Mouse (Mus musculus) forebrain, embryonic 10.5 days (tissue): ENCODE measurements around the gene Atp13a5. TPM values are rescaled to one million over a fixed set of nuclear protein-coding genes. Genes with fewer than 3 reads are reported as not detected.

Experiments used
- DNase-seq: peaks from one replicate; pipeline ENCODE4 v3.0.0-alpha.2; 2017; ENCODE audit warnings: low spot score; ENCODE audit errors: extremely low spot score
- H3K27ac ChIP-seq: fragments of 300-500 bp; sonication (generic); 2 replicates; pipeline ENCODE4 v1.5.1; 2016; ENCODE audit warnings: mild to moderate bottlenecking
- H3K27me3 ChIP-seq: fragments of 300-500 bp; sonication (generic); 2 replicates; pipeline ENCODE4 v1.6.1; 2016; ENCODE audit warnings: mild to moderate bottlenecking; ENCODE audit not compliant: poor library complexity, severe bottlenecking
- H3K36me3 ChIP-seq: fragments of 300-500 bp; sonication (generic); replicated peaks from 2 replicates; pipeline ENCODE4 v1.6.1; 2016; ENCODE audit warnings: mild to moderate bottlenecking, moderate library complexity
- H3K4me1 ChIP-seq: fragments of 300-500 bp; sonication (generic); 2 replicates; pipeline ENCODE4 v1.6.1; 2016
- H3K4me3 ChIP-seq: fragments of 300-500 bp; sonication (generic); 2 replicates; pipeline ENCODE4 v1.5.1; 2016; ENCODE audit warnings: mild to moderate bottlenecking, moderate library complexity
- H3K9me3 ChIP-seq: fragments of 300-500 bp; sonication (generic); 2 replicates; pipeline ENCODE4 v1.6.1; 2016; ENCODE audit warnings: mild to moderate bottlenecking, moderate library complexity
- WGBS: fragments of 180-500 bp; shearing (Covaris S2); methylation state at CpG from one replicate; pipeline ENCODE4 v1.1.7; 2016; 5-methylcytosine and 5-hydroxymethylcytosine counted together
- polyA plus RNA-seq: library from polyadenylated mRNA; unstranded; fragments of >200 nt; fragmentation: Nextera tagmentation; extraction: Ambion mirVana; gene quantifications from 2 replicates; pipeline ENCODE4 v1.2.1, GENCODE M21; 2016

Atp13a5 gene
- not detected in 2 replicates for polyA plus RNA-seq

DNA sequence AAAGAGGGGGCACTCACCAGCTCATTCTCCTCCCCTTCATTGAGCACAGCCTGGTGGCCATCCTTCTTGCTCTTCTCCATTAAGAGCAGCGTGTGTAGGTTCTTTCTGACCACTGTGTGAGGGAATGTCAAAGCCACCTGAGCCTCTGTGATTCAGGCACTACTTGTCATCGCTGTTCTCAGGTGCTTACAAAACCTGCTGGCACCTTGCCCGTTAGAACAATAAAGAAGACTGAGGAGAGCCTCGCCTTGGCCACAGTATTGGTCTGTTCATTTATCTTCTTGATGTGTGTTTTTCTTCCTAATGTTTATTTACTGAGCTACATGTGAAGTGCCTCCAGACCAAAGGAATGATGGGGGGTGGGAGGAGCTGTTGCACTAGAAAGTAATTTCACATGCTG is at the start of gene Atp13a5:
TSS of gene Atp13a5 (minus strand) at position 275 of the 400 bp plus-strand sequence.
- H3K4me3 ChIP-seq: no peak within 1 kb of the TSS
- no peaks in the 10 kb centered on the region for H3K36me3 ChIP-seq
- 86% methylated on average over 4 of the region's 4 CpGs for WGBS
- no peaks in the 10 kb centered on the region for H3K9me3 ChIP-seq
- H3K4me1 ChIP-seq: no peaks in the 10 kb centered on the region
- no peaks in the 10 kb centered on the region for H3K27me3 ChIP-seq
- DNase-seq: no peak
- no peak within 1 kb of the TSS for H3K27ac ChIP-seq

DNA sequence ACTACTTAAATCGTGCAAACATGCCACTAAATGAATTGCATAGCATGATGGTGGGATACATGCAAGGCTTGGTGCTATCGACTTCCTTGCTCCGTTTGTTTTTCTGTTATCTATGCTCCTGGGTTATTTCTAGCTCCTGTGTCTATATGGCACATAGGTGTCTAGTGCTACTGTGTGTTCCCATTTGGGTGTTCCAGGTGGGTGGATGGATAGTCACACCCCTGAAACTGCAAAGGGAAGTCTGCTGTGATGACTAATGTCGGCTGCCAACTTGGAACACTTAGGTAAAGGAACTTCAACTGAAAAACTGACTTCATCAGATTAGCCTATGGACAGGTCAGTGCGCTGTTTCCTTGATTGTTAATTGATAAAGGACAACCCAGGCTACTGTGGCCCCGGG is 36.3 kb upstream of the Atp13a5 start:
- 92% methylated on average over 6 of the region's 6 CpGs for WGBS

DNA sequence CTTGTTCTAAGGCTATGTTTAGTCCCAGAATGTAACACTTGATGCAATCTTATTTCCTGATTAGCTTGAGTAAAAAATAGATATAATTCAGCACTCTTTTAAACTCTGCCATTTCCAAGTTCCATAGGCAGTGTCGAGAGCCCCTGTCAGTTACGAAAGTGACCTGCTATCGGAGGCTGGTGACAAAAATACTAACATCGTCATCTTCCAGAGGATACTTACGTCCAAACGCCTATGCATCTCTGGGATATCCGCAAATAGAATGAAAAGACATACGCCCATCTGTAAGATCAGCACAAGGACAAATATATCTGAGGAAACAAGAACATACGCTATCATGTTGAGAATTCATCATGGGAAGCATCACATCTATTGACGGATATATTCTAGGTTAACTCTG is 28.8 kb upstream of the Atp13a5 start:
- Histone ChIP-seq H3K27me3 (no peaks in the 10 kb centered on the region), H3K4me3 (no peak overlapping the region), H3K4me1 (no peaks in the 10 kb centered on the region), H3K36me3 (no peaks in the 10 kb centered on the region), H3K27ac (no peak overlapping the region), H3K9me3 (no peaks in the 10 kb centered on the region)
- 95% methylated on average over 10 of the region's 10 CpGs for WGBS
- no peak for DNase-seq

More for the DNA sequence above, 36.3 kb upstream of the Atp13a5 start:
- no peaks in the 10 kb centered on the region for H3K4me1 ChIP-seq
- H3K36me3 ChIP-seq: no peaks in the 10 kb centered on the region
- H3K4me3 ChIP-seq: no peak overlapping the region
- no peak for DNase-seq
- no peaks in the 10 kb centered on the region for H3K27me3 ChIP-seq
- H3K9me3 ChIP-seq: no peaks in the 10 kb centered on the region
- H3K27ac ChIP-seq: no peak overlapping the region

GRCm38 (mm10) chr16:29399079-29399478 is 20.5 kb upstream of the Atp13a5 start:
- Histone ChIP-seq H3K9me3 (no peaks in the 10 kb centered on the region), H3K27me3 (no peaks in the 10 kb centered on the region), H3K36me3 (no peaks in the 10 kb centered on the region), H3K4me1 (no peaks in the 10 kb centered on the region), H3K27ac (no peak overlapping the region), H3K4me3 (no peak overlapping the region)
- WGBS: 90% methylated on average over 2 of the region's 2 CpGs
- no peak for DNase-seq

- Histone ChIP-seq H3K36me3 (no peaks in the 10 kb centered on the region), H3K27ac (no peak overlapping the region), H3K4me3 (no peak overlapping the region), H3K27me3 (no peaks in the 10 kb centered on the region), H3K4me1 (no peaks in the 10 kb centered on the region), H3K9me3 (no peaks in the 10 kb centered on the region)
- 93% methylated on average over 4 of the region's 4 CpGs for WGBS
- no peak for DNase-seq
Observed at GRCm38 (mm10) chr16:29384781-29385180, 6.2 kb upstream of the Atp13a5 start.

DNA sequence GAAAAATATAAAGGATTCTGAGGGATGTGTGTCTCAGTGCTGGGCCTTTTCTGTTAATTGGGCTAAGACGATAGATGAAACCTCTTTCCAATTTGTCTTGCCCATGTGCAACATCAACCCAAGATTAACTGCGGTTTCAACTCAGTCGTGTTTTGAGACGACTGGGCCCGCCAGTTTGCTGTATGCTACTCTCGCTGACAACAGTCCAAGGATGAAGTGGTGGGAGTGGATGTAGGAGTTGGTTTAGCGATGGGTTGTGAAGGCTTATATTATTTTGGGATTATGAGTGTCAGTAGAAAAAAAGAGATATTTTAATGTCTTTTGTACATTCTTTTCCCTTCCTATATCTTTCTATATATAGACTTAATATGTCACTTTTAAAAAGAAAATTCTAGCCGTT is 3.9 kb downstream of the Atp13a5 start:
- Histone ChIP-seq H3K27me3 (no peaks in the 10 kb centered on the region), H3K27ac (no peak overlapping the region), H3K4me3 (no peak overlapping the region), H3K4me1 (no peaks in the 10 kb centered on the region), H3K36me3 (no peaks in the 10 kb centered on the region), H3K9me3 (no peaks in the 10 kb centered on the region)
- DNase-seq: no peak
- 90% methylated on average over 8 of the region's 8 CpGs for WGBS

DNA sequence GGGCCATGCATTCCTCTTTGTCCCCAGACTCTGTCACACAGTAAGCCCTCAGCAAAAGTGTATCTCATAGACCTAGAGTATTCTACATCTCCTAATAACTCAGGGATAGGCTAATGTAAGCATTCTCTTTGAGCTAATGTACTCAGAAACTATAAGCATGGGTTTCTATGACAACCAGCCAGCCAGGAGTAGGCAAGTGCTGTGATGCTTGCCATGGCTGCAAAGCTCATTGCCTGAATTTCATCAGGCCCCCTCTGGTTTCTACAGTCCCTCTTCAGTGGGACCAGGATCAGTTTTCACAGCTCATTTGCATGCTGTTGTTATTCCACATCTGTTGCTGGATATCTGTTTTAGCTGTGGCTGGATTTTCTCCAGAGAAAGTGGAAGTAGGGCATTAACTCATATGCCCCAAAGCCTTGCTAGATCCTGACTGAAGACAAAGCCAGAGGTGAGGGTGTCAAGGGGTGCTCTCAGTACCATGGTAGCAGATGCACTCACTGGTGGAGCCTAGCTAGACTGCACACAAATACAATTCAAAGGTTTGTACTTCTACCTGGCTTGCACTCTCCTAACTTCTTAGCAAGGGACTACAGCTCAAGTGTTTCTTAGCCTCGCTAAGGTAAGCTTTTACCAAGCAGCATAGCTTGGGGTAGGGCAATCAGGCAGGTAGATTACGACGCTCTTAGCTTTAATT is 47.0 kb downstream of the Atp13a5 start:
- Histone ChIP-seq H3K9me3 (no peaks in the 10 kb centered on the region), H3K27me3 (no peaks in the 10 kb centered on the region), H3K4me1 (0 out of 2 replicates have a peak, but pooled peaks cover 6% of the 10 kb centered on the region), H3K4me3 (no peak overlapping the region), H3K27ac (no peak overlapping the region), H3K36me3 (no peaks in the 10 kb centered on the region)
- WGBS: 61% methylated on average over 3 of the region's 3 CpGs
- no peak for DNase-seq

GRCm38 (mm10) chr16:29330948-29331347 is 47.6 kb downstream of the Atp13a5 start:
- Histone ChIP-seq H3K4me1 (0 out of 2 replicates have a peak, but pooled peaks cover 6% of the 10 kb centered on the region), H3K4me3 (no peak overlapping the region), H3K9me3 (no peaks in the 10 kb centered on the region), H3K27ac (no peak overlapping the region), H3K36me3 (no peaks in the 10 kb centered on the region), H3K27me3 (no peaks in the 10 kb centered on the region)
- DNase-seq: no peak
- WGBS: 85% methylated on average over 5 of the region's 5 CpGs

DNA sequence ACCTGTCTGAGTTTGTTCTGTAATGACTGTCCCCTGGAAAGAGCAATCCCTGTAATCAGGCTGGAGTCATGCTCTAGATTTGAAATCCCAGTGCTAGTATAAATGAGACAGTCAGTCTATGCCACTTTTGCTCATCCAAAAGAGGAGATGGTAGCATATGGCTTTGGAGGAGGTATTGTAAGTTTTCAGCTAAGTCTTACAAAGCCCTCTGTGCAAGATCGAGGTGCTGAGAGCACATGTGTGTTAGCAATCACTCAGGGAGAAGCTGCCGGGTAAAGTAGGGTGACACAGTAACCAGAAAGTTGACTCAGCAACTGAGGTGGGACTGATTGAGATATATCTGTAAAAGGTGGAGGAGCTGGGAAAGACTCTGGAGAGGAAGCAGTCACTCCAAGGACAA is 49.3 kb downstream of the Atp13a5 start:
- WGBS: 92% methylated on average over 2 of the region's 2 CpGs
- no peaks in the 10 kb centered on the region for H3K27me3 ChIP-seq
- no peaks in the 10 kb centered on the region for H3K36me3 ChIP-seq
- H3K4me3 ChIP-seq: no peak overlapping the region
- H3K27ac ChIP-seq: no peak overlapping the region
- 0 out of 2 replicates have a peak, but pooled peaks cover 6% of the 10 kb centered on the region for H3K4me1 ChIP-seq
- DNase-seq: no peak
- no peaks in the 10 kb centered on the region for H3K9me3 ChIP-seq

- H3K4me1 ChIP-seq: 0 out of 2 replicates have a peak, but pooled peaks cover 6% of the 10 kb centered on the region
- no peak overlapping the region for H3K27ac ChIP-seq
- H3K9me3 ChIP-seq: no peaks in the 10 kb centered on the region
- no peaks in the 10 kb centered on the region for H3K36me3 ChIP-seq
- 68% methylated on average over 3 of the region's 3 CpGs for WGBS
- no peak overlapping the region for H3K4me3 ChIP-seq
- H3K27me3 ChIP-seq: no peaks in the 10 kb centered on the region
- no peak for DNase-seq
Observed at GRCm38 (mm10) chr16:29327910-29328309, 50.6 kb downstream of the Atp13a5 start.

DNA sequence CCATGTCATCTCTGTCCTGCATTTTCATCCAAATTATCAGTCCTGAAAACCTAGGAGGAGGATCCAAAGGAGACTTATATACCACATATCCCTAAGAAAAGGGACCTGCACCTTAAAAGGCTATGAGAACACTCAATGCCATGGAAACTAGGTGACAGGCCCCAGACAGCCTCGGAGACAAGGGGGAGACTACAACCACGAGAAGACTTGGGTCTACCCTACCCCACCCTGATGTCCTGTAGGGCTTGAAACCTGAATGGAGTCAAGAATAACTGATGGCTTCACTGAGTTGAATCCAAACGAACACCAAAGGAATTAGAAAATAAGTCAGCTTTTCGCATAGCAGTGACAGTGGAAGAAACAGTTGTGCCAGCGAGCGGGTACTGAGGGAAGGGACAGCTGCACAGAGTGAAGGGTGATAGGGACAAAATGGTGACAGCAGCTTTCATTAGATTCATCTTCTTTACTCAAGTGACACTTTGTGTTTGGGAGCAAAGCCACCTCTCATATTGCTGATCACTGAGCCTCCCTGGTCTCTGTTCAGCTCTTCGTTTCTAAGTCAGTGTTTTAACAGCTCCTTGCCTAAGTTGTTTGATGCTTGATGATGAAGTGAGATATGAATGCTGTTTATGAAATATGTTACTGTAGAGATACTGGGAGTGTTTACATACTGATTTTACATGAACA is 53.2 kb downstream of the Atp13a5 start:
- no peak overlapping the region for H3K27ac ChIP-seq
- DNase-seq: no peak
- H3K36me3 ChIP-seq: no peaks in the 10 kb centered on the region
- 91% methylated on average over 7 of the region's 7 CpGs for WGBS
- no peaks in the 10 kb centered on the region for H3K27me3 ChIP-seq
- no peaks in the 10 kb centered on the region for H3K4me1 ChIP-seq
- H3K9me3 ChIP-seq: no peaks in the 10 kb centered on the region
- H3K4me3 ChIP-seq: no peak overlapping the region

- WGBS: 93% methylated on average over 3 of the region's 3 CpGs
- Histone ChIP-seq H3K4me3 (no peak overlapping the region), H3K4me1 (no peaks in the 10 kb centered on the region), H3K27me3 (no peaks in the 10 kb centered on the region), H3K27ac (no peak overlapping the region), H3K9me3 (no peaks in the 10 kb centered on the region), H3K36me3 (no peaks in the 10 kb centered on the region)
- DNase-seq: no peak
Observed at GRCm38 (mm10) chr16:29320717-29321116, 57.8 kb downstream of the Atp13a5 start.

- WGBS: 89% methylated on average over 3 of the region's 3 CpGs
- Histone ChIP-seq H3K4me1 (no peaks in the 10 kb centered on the region), H3K36me3 (no peaks in the 10 kb centered on the region), H3K4me3 (no peak overlapping the region), H3K27me3 (no peaks in the 10 kb centered on the region), H3K9me3 (no peaks in the 10 kb centered on the region), H3K27ac (no peak overlapping the region)
- DNase-seq: no peak
Observed at GRCm38 (mm10) chr16:29315391-29315790, 63.1 kb downstream of the Atp13a5 start.
